Mouse (Mus musculus) kidney, embryonic 15.5 days (tissue): ENCODE results near the gene Kat2b. TPM values are rescaled to one million over a fixed set of nuclear protein-coding genes. Genes with fewer than 3 reads are reported as not detected.

Experiments used
- ATAC-seq: fragments of 200-750 bp; cut with Nextera tagmentation; replicated peaks from 2 replicates; pipeline ENCODE4 v1.8.0; 2017; ENCODE audit warnings: moderate TSS enrichment; ENCODE audit not compliant: low FRiP score
- H3K27ac ChIP-seq: fragments of 300-500 bp; sonication (generic); 2 replicates; pipeline ENCODE4 v1.5.1; 2015; ENCODE audit warnings: mild to moderate bottlenecking, inconsistent platforms
- H3K27me3 ChIP-seq: fragments of 300-500 bp; sonication (generic); 2 replicates; pipeline ENCODE4 v1.6.1; 2015; ENCODE audit warnings: inconsistent platforms
- H3K36me3 ChIP-seq: fragments of 300-500 bp; sonication (generic); 2 replicates; pipeline ENCODE4 v1.6.1; 2015; ENCODE audit warnings: inconsistent platforms
- H3K4me1 ChIP-seq: fragments of 300-500 bp; sonication (generic); 2 replicates; pipeline ENCODE4 v1.6.1; 2015; ENCODE audit warnings: inconsistent platforms
- H3K4me2 ChIP-seq: fragments of 300-500 bp; sonication (generic); 2 replicates; pipeline ENCODE4 v1.6.1; 2015; ENCODE audit warnings: moderate library complexity, mild to moderate bottlenecking, inconsistent platforms
- H3K4me3 ChIP-seq: fragments of 300-500 bp; sonication (generic); replicated peaks from 2 replicates; pipeline ENCODE4 v1.5.1; 2015; ENCODE audit warnings: mild to moderate bottlenecking, inconsistent platforms
- H3K9ac ChIP-seq: fragments of 300-500 bp; sonication (generic); 2 replicates; pipeline ENCODE4 v1.6.1; 2015; ENCODE audit warnings: mild to moderate bottlenecking, inconsistent platforms
- H3K9me3 ChIP-seq: fragments of 300-500 bp; sonication (generic); replicated peaks from 2 replicates; pipeline ENCODE4 v1.6.1; 2016; ENCODE audit warnings: inconsistent platforms
- WGBS: fragments of 180-500 bp; shearing (Covaris S2); methylation state at CpG from one replicate; pipeline ENCODE4 v1.1.7; 2015; ENCODE audit warnings: mixed read lengths; 5-methylcytosine and 5-hydroxymethylcytosine counted together
- polyA plus RNA-seq: library from polyadenylated mRNA; unstranded; fragments of >200 nt; fragmentation: Nextera tagmentation; extraction: Ambion mirVana; gene quantifications from 2 replicates; pipeline ENCODE4 v1.2.1, GENCODE M21; 2015

Gene Kat2b
- polyA plus RNA-seq, 1 experiment from 2014 or later: 3.8 TPM

- Histone ChIP-seq H3K9me3 (no peaks in the 10 kb centered on the region), H3K27me3 (no peaks in the 10 kb centered on the region), H3K27ac (no peak overlapping the region), H3K4me3 (no peak overlapping the region), H3K9ac (no peak overlapping the region), H3K4me1 (peaks cover 29% of the 10 kb centered on the region), H3K36me3 (no peaks in the 10 kb centered on the region), H3K4me2 (no peak overlapping the region)
- 57% methylated on average over 4 of the region's 4 CpGs for WGBS
- ATAC-seq: no peak
These were observed 6.4 kb downstream of the Kat2b start for GRCm38 (mm10) chr17:53573019-53573556.

GRCm38 (mm10) chr17:53577151-53577550 is 10.5 kb downstream of the Kat2b start:
- no peaks in the 10 kb centered on the region for H3K9me3 ChIP-seq
- H3K4me1 ChIP-seq: peaks cover 15% of the 10 kb centered on the region
- H3K36me3 ChIP-seq: no peaks in the 10 kb centered on the region
- no peak overlapping the region for H3K9ac ChIP-seq
- H3K4me3 ChIP-seq: no peak overlapping the region
- 79% methylated on average over 2 of the region's 2 CpGs for WGBS
- no peak for ATAC-seq
- no peak overlapping the region for H3K27ac ChIP-seq
- H3K4me2 ChIP-seq: no peak overlapping the region
- H3K27me3 ChIP-seq: no peaks in the 10 kb centered on the region

GRCm38 (mm10) chr17:53577754-53578153 is 11.1 kb downstream of the Kat2b start:
- Histone ChIP-seq H3K27me3 (no peaks in the 10 kb centered on the region), H3K9me3 (no peaks in the 10 kb centered on the region), H3K4me1 (peaks cover 18% of the 10 kb centered on the region), H3K4me2 (no peak overlapping the region), H3K36me3 (no peaks in the 10 kb centered on the region), H3K4me3 (no peak overlapping the region), H3K27ac (no peak overlapping the region), H3K9ac (no peak overlapping the region)
- ATAC-seq: no peak
- WGBS: 73% methylated on average over 5 of the region's 5 CpGs

GRCm38 (mm10) chr17:53578249-53578648 is 11.6 kb downstream of the Kat2b start:
- Histone ChIP-seq H3K27me3 (no peaks in the 10 kb centered on the region), H3K9ac (no peak overlapping the region)
- ATAC-seq: no peak

GRCm38 (mm10) chr17:53578776-53579175 is 12.1 kb downstream of the Kat2b start:
- peak; percentile 73 for ATAC-seq
- no peaks in the 10 kb centered on the region for H3K9me3 ChIP-seq
- no peak overlapping the region for H3K27ac ChIP-seq
- no peaks in the 10 kb centered on the region for H3K27me3 ChIP-seq
- WGBS: 46% methylated on average over 9 of the region's 9 CpGs
- no peaks in the 10 kb centered on the region for H3K36me3 ChIP-seq
- H3K4me2 ChIP-seq: no peak overlapping the region
- no peak overlapping the region for H3K4me3 ChIP-seq
- no peak overlapping the region for H3K9ac ChIP-seq
- H3K4me1 ChIP-seq: peaks cover 14% of the 10 kb centered on the region

More at GRCm38 (mm10) chr17:53578249-53578648, 11.6 kb downstream of the Kat2b start:
- H3K4me2 ChIP-seq: no peak overlapping the region
- H3K4me3 ChIP-seq: no peak overlapping the region
- H3K9me3 ChIP-seq: no peaks in the 10 kb centered on the region
- H3K4me1 ChIP-seq: peaks cover 14% of the 10 kb centered on the region
- no peak overlapping the region for H3K27ac ChIP-seq
- H3K36me3 ChIP-seq: no peaks in the 10 kb centered on the region
- WGBS: 76% methylated on average over 6 of the region's 6 CpGs

- H3K4me1 ChIP-seq: peaks cover 14% of the 10 kb centered on the region
- no peak overlapping the region for H3K4me2 ChIP-seq
- H3K9ac ChIP-seq: no peak overlapping the region
- no peak overlapping the region for H3K4me3 ChIP-seq
- 82% methylated on average over 4 of the region's 4 CpGs for WGBS
- H3K9me3 ChIP-seq: no peaks in the 10 kb centered on the region
- H3K36me3 ChIP-seq: no peaks in the 10 kb centered on the region
- H3K27ac ChIP-seq: no peak overlapping the region
- ATAC-seq: no peak
- no peaks in the 10 kb centered on the region for H3K27me3 ChIP-seq
These were observed 13.0 kb downstream of the Kat2b start for GRCm38 (mm10) chr17:53579612-53580011.

- H3K4me2 ChIP-seq: no peak overlapping the region
- no peaks in the 10 kb centered on the region for H3K36me3 ChIP-seq
- ATAC-seq: no peak
- H3K4me3 ChIP-seq: no peak overlapping the region
- peaks cover 14% of the 10 kb centered on the region for H3K4me1 ChIP-seq
- H3K9me3 ChIP-seq: no peaks in the 10 kb centered on the region
- no peaks in the 10 kb centered on the region for H3K27me3 ChIP-seq
- H3K9ac ChIP-seq: no peak overlapping the region
- 65% methylated on average over 3 of the region's 3 CpGs for WGBS
- H3K27ac ChIP-seq: no peak overlapping the region
These were observed 13.6 kb downstream of the Kat2b start for GRCm38 (mm10) chr17:53580237-53580636.

GRCm38 (mm10) chr17:53582026-53582585 is 15.4 kb downstream of the Kat2b start:
- no peak overlapping the region for H3K9ac ChIP-seq
- H3K9me3 ChIP-seq: no peaks in the 10 kb centered on the region
- no peak overlapping the region for H3K27ac ChIP-seq
- H3K4me3 ChIP-seq: no peak overlapping the region
- WGBS: 31% methylated on average over 4 of the region's 4 CpGs
- no peak for ATAC-seq
- no peak overlapping the region for H3K4me2 ChIP-seq
- peaks cover 18% of the 10 kb centered on the region for H3K4me1 ChIP-seq
- H3K36me3 ChIP-seq: no peaks in the 10 kb centered on the region
- H3K27me3 ChIP-seq: no peaks in the 10 kb centered on the region

- H3K36me3 ChIP-seq: no peaks in the 10 kb centered on the region
- 88% methylated on average over 7 of the region's 7 CpGs for WGBS
- no peak overlapping the region for H3K27ac ChIP-seq
- no peak for ATAC-seq
- H3K9ac ChIP-seq: no peak overlapping the region
- no peak overlapping the region for H3K4me2 ChIP-seq
- H3K4me3 ChIP-seq: no peak overlapping the region
- H3K4me1 ChIP-seq: peaks cover 23% of the 10 kb centered on the region
- H3K9me3 ChIP-seq: no peaks in the 10 kb centered on the region
- no peaks in the 10 kb centered on the region for H3K27me3 ChIP-seq
These were observed 16.1 kb downstream of the Kat2b start for GRCm38 (mm10) chr17:53582805-53583204.

GRCm38 (mm10) chr17:53583846-53584579 is 17.4 kb downstream of the Kat2b start:
- H3K9me3 ChIP-seq: no peaks in the 10 kb centered on the region
- no peak overlapping the region for H3K9ac ChIP-seq
- no peak overlapping the region for H3K27ac ChIP-seq
- H3K4me1 ChIP-seq: peaks cover 19% of the 10 kb centered on the region
- H3K27me3 ChIP-seq: no peaks in the 10 kb centered on the region
- ATAC-seq: no peak
- no peak overlapping the region for H3K4me3 ChIP-seq
- no peak overlapping the region for H3K4me2 ChIP-seq
- WGBS: 89% methylated on average over 11 of the region's 11 CpGs
- H3K36me3 ChIP-seq: no peaks in the 10 kb centered on the region

GRCm38 (mm10) chr17:53587074-53587851 is 20.6 kb downstream of the Kat2b start:
- Histone ChIP-seq H3K9me3 (no peaks in the 10 kb centered on the region), H3K36me3 (no peaks in the 10 kb centered on the region), H3K4me3 (no peak overlapping the region), H3K4me2 (no peak overlapping the region), H3K9ac (no peak overlapping the region), H3K27ac (no peak overlapping the region), H3K4me1 (peaks cover 14% of the 10 kb centered on the region), H3K27me3 (no peaks in the 10 kb centered on the region)
- peak; percentile 76 for ATAC-seq
- 53% methylated on average over 14 of the region's 14 CpGs for WGBS
